Mouse (Mus musculus) effector memory CD4-positive, alpha-beta T cell, adult 7 months (primary cell): ENCODE measurements around the gene 1700056E22Rik. TPM values are rescaled to one million over a fixed set of nuclear protein-coding genes. Genes with fewer than 3 reads are reported as not detected.

Experiments used
- polyA plus RNA-seq: library from polyadenylated mRNA; unstranded; fragments of 100-300 nt; shearing (Covaris generic); gene quantifications from one replicate; pipeline ENCODE4 v1.2.1, GENCODE M21; 2017

Gene 1700056E22Rik
- polyA plus RNA-seq = 3.3 TPM

GRCm38 (mm10) chr1:184034011-184034557, at the start of gene 1700056E22Rik:
Gene 1700056E22Rik (minus strand): TSS chr1:184034301.

GRCm38 (mm10) chr1:184013106-184013505, 21.0 kb downstream of the 1700056E22Rik start, which contains the start of gene Dusp10:
Gene Dusp10 (plus strand): TSS chr1:184013302.

Other genes starting within 250 kb of the 1700056E22Rik start
- 178 TPM for gene Dusp10, start 21.0 kb downstream of the 1700056E22Rik start, polyA plus RNA-seq